Mouse (Mus musculus) forelimb bud, embryonic 11.5 days (tissue): ENCODE data around the gene Sult1c2.
"Not testable (repeated sequence)": the region's sequence is repeated elsewhere in the genome, so short reads cannot be mapped to it uniquely, and the experiment has no call there.

Source experiments
- DNase-seq: peaks from one replicate; pipeline ENCODE4 v3.0.0-alpha.2; 2012; ENCODE audit warnings: low read depth, low spot score

Gene Sult1c2

GRCm38 (mm10) chr17:53846206-53846605, at the start of gene Sult1c2:
Sult1c2 (minus strand) TSS chr17:53846339.
- DNase-seq, result no peak

GRCm38 (mm10) chr17:53879006-53879675, 33.0 kb upstream of the Sult1c2 start:
- not testable (repeated sequence) for DNase-seq

- no peak for DNase-seq
Measured at GRCm38 (mm10) chr17:53874433-53874832, 28.3 kb upstream of the Sult1c2 start.

- no peak for DNase-seq
Measured at GRCm38 (mm10) chr17:53872192-53872591, 26.1 kb upstream of the Sult1c2 start.

GRCm38 (mm10) chr17:53869931-53870330, 23.8 kb upstream of the Sult1c2 start:
- DNase-seq, result no peak

GRCm38 (mm10) chr17:53865260-53865955, 19.3 kb upstream of the Sult1c2 start:
- no peak for DNase-seq

GRCm38 (mm10) chr17:53860548-53860947, 14.4 kb upstream of the Sult1c2 start:
- no peak for DNase-seq

- no peak for DNase-seq
Measured at GRCm38 (mm10) chr17:53854992-53855391, 8.9 kb upstream of the Sult1c2 start.

GRCm38 (mm10) chr17:53845796-53846195, 343 bp downstream of the Sult1c2 start:
- no peak for DNase-seq

GRCm38 (mm10) chr17:53833366-53833765, 12.8 kb downstream of the Sult1c2 start:
- peak; percentile 11 for DNase-seq

GRCm38 (mm10) chr17:53803974-53804373, 42.2 kb downstream of the Sult1c2 start:
- not testable (repeated sequence) for DNase-seq

GRCm38 (mm10) chr17:53783381-53783780, 62.8 kb downstream of the Sult1c2 start:
- DNase-seq, result no peak
